Mouse (Mus musculus) erythroblast, embryonic 14.5 days (primary cell): ENCODE data around the gene Tenm1.

Source experiments
- GATA1 ChIP-seq: IDR thresholded peaks from 2 replicates; pipeline ENCODE4 v1.6.1; 2012; ENCODE audit warnings: low read length, inconsistent platforms, mixed read lengths
- TAL1 ChIP-seq: IDR thresholded peaks from 3 replicates; pipeline ENCODE4 v1.6.1; 2012; ENCODE audit warnings: low read length, inconsistent platforms, mixed read lengths

DNA sequence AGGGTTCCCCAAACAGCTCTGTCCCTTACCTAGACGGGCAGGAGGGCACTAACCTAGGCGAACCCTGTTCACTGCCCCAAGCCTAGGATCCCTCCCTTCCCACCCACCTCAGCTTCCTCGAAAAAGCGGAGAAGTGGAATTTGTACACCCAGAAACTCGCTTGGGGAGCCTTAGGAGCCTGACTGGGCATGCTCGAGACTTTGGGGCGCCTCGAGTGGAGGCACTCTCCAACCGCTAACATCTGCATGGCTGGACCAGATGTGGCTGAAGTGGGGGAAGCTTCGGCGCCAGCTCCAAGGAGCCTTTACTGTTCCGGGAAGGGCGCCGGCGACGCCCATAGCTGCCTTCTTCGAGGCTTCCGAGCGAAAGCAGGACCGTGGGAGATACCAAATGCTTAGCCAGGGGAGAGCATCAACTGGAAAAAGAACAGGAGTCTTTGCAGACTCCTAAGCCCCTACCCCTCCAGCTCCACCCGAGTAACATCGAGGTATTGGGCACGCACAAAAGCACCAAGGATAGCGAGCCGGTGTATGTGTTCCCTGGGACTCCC lies 1.1 kb upstream of the Tenm1 start:
- no peak for TF ChIP-seq GATA1
- TF ChIP-seq TAL1 = no peak
